Mouse (Mus musculus) MEL (cell line): ENCODE data around the gene Fhl3. TPM values are rescaled to one million over a fixed set of nuclear protein-coding genes. Genes with fewer than 3 reads are reported as not detected.

ENCODE experiments used
- DNase-seq: peaks from one replicate; pipeline ENCODE4 v3.0.0; 2011; ENCODE audit warnings: low read depth, low spot score
- H3K27ac ChIP-seq: 2 replicates; pipeline ENCODE4 v1.5.1; 2012; ENCODE audit warnings: low read depth, mild to moderate bottlenecking, control low read depth, low read length, moderate library complexity; ENCODE audit not compliant: control insufficient read depth
- H3K27me3 ChIP-seq, 2 experiments: fragments of 150-350 bp in 1 of 2; sonication (generic) in 1 of 2; 2 replicates each; pipeline ENCODE4 v1.6.1; 2012; ENCODE audit warnings: low read length in 2 of 2, mild to moderate bottlenecking in 2 of 2, improper control_type of control experiment in 1 of 2, moderate library complexity in 1 of 2; ENCODE audit not compliant: insufficient read depth in 2 of 2, control insufficient read depth in 1 of 2
- H3K36me3 ChIP-seq, 2 experiments: 2 replicates each; pipeline ENCODE4 v1.6.1; 2012 to 2014; ENCODE audit warnings: low read length in 2 of 2, improper control_type of control experiment in 1 of 2, inconsistent platforms in 1 of 2, mild to moderate bottlenecking in 1 of 2; ENCODE audit not compliant: insufficient read depth in 2 of 2, control insufficient read depth in 1 of 2
- H3K4me1 ChIP-seq, 2 experiments: fragments of 150-350 bp in 1 of 2; sonication (generic) in 1 of 2; 2 replicates each; pipeline ENCODE4 v1.6.1; 2012; ENCODE audit warnings: low read length in 2 of 2, improper control_type of control experiment in 1 of 2, mild to moderate bottlenecking in 1 of 2; ENCODE audit not compliant: insufficient read depth in 2 of 2, control insufficient read depth in 1 of 2
- H3K4me3 ChIP-seq, 2 experiments: fragments of 150-350 bp in 1 of 2; sonication (generic) in 1 of 2; 2 replicates each; pipeline ENCODE4 v1.5.1; 2012; ENCODE audit warnings: low read depth in 2 of 2, low read length in 2 of 2, mild to moderate bottlenecking in 2 of 2, moderate library complexity in 2 of 2, control low read depth in 1 of 2, improper control_type of control experiment in 1 of 2; ENCODE audit not compliant: control insufficient read depth in 1 of 2, insufficient read depth in 1 of 2
- H3K79me2 ChIP-seq: 2 replicates; pipeline ENCODE4 v1.6.1; 2012; ENCODE audit warnings: mild to moderate bottlenecking, low read length, moderate library complexity; ENCODE audit not compliant: control insufficient read depth, poor library complexity, insufficient read depth
- H3K9ac ChIP-seq: 2 replicates; pipeline ENCODE4 v1.6.1; 2012; ENCODE audit warnings: low read depth, mild to moderate bottlenecking, control low read depth, low read length, moderate library complexity; ENCODE audit not compliant: control insufficient read depth, poor library complexity, severe bottlenecking
- H3K9me3 ChIP-seq: fragments of 150-350 bp; sonication (generic); replicated peaks from 2 replicates; pipeline ENCODE4 v1.6.1; 2012; ENCODE audit warnings: mild to moderate bottlenecking, low read length, improper control_type of control experiment, moderate library complexity; ENCODE audit not compliant: insufficient read depth
- BHLHE40 ChIP-seq: IDR thresholded peaks from 2 replicates; pipeline ENCODE4 v1.6.1; 2012; ENCODE audit warnings: low read depth, mild to moderate bottlenecking, inconsistent platforms, low read length, improper control_type of control experiment, borderline replicate concordance
- CTCF ChIP-seq, 3 experiments: IDR thresholded peaks in 2 of 3; conservative IDR thresholded peaks in 1 of 3; 2 replicates each; pipeline ENCODE4 v1.5.1; 2011 to 2012; ENCODE audit warnings: low read length in 3 of 3, low read depth in 2 of 3, mild to moderate bottlenecking in 2 of 3, improper control_type of control experiment in 1 of 3, inconsistent platforms in 1 of 3, mixed read lengths in 1 of 3, moderate library complexity in 1 of 3; ENCODE audit not compliant: control insufficient read depth in 1 of 3, insufficient read depth in 1 of 3, poor library complexity in 1 of 3, severe bottlenecking in 1 of 3
- E2F4 ChIP-seq: IDR thresholded peaks from 2 replicates; pipeline ENCODE4 v1.6.1; 2011; ENCODE audit warnings: low read depth, low read length, improper control_type of control experiment, borderline replicate concordance
- ELF1 ChIP-seq: IDR thresholded peaks from 2 replicates; pipeline ENCODE4 v1.6.1; 2014; ENCODE audit warnings: low read depth, mild to moderate bottlenecking, inconsistent platforms, low read length, improper control_type of control experiment, moderate library complexity
- EP300 ChIP-seq, 2 experiments: IDR thresholded peaks; 2 replicates each; pipeline ENCODE4 v1.6.1; 2011; ENCODE audit warnings: improper control_type of control experiment in 2 of 2, low read length in 2 of 2, low read depth in 1 of 2, mild to moderate bottlenecking in 1 of 2
- ETS1 ChIP-seq: IDR thresholded peaks from 2 replicates; pipeline ENCODE4 v1.6.1; 2012; ENCODE audit warnings: low read depth, mild to moderate bottlenecking, inconsistent platforms, low read length, improper control_type of control experiment, moderate library complexity
- GABPA ChIP-seq: IDR thresholded peaks from 2 replicates; pipeline ENCODE4 v1.6.1; 2012; ENCODE audit warnings: low read depth, mild to moderate bottlenecking, inconsistent platforms, low read length, improper control_type of control experiment, moderate library complexity
- GATA1 ChIP-seq: IDR thresholded peaks from 2 replicates; pipeline ENCODE4 v1.6.1; 2011; ENCODE audit warnings: low read depth, low read length, improper control_type of control experiment
- HCFC1 ChIP-seq: IDR thresholded peaks from 2 replicates; pipeline ENCODE4 v1.6.1; 2012; ENCODE audit warnings: low read depth, mild to moderate bottlenecking, inconsistent platforms, low read length, improper control_type of control experiment, moderate library complexity
- KAT2A ChIP-seq: conservative IDR thresholded peaks from 2 replicates; pipeline ENCODE4 v1.6.1; 2012; ENCODE audit warnings: low read depth, low read length, improper control_type of control experiment, inconsistent platforms
- MAX ChIP-seq: IDR thresholded peaks from 2 replicates; pipeline ENCODE4 v1.6.1; 2011; ENCODE audit warnings: low read length, improper control_type of control experiment
- MAZ ChIP-seq: IDR thresholded peaks from 2 replicates; pipeline ENCODE4 v1.6.1; 2012; ENCODE audit warnings: low read depth, mild to moderate bottlenecking, inconsistent platforms, low read length, improper control_type of control experiment
- MXI1 ChIP-seq: IDR thresholded peaks from 2 replicates; pipeline ENCODE4 v1.6.1; 2011; ENCODE audit warnings: mild to moderate bottlenecking, low read depth, low read length, improper control_type of control experiment
- NELFE ChIP-seq: IDR thresholded peaks from 2 replicates; pipeline ENCODE4 v1.6.1; 2011; ENCODE audit warnings: low read depth, low read length, improper control_type of control experiment
- NRF1 ChIP-seq: IDR thresholded peaks from 2 replicates; pipeline ENCODE4 v1.6.1; 2014; ENCODE audit warnings: low read depth, mild to moderate bottlenecking, inconsistent platforms, low read length, improper control_type of control experiment, moderate library complexity; ENCODE audit not compliant: poor library complexity, insufficient read depth, severe bottlenecking
- POLR2AphosphoS5 ChIP-seq: IDR thresholded peaks from 2 replicates; pipeline ENCODE4 v1.6.1; 2012; ENCODE audit warnings: low read depth, borderline replicate concordance, mild to moderate bottlenecking, inconsistent platforms, low read length, moderate library complexity, mixed read lengths
- RAD21 ChIP-seq: IDR thresholded peaks from 2 replicates; pipeline ENCODE4 v1.6.1; 2011; ENCODE audit warnings: mild to moderate bottlenecking, low read depth, low read length, improper control_type of control experiment
- SMC3 ChIP-seq: IDR thresholded peaks from 2 replicates; pipeline ENCODE4 v1.6.1; 2011; ENCODE audit warnings: low read depth, low read length, improper control_type of control experiment
- TBP ChIP-seq: IDR thresholded peaks from 2 replicates; pipeline ENCODE4 v1.8.0; 2011; ENCODE audit warnings: low read depth, low read length, improper control_type of control experiment
- TCF12 ChIP-seq: IDR thresholded peaks from 2 replicates; pipeline ENCODE4 v1.6.1; 2014; ENCODE audit warnings: low read depth, mild to moderate bottlenecking, inconsistent platforms, low read length, improper control_type of control experiment, moderate library complexity
- UBTF ChIP-seq: IDR thresholded peaks from 2 replicates; pipeline ENCODE4 v1.6.1; 2012; ENCODE audit warnings: low read depth, mild to moderate bottlenecking, inconsistent platforms, low read length, improper control_type of control experiment, moderate library complexity, borderline replicate concordance; ENCODE audit not compliant: insufficient read depth
- USF1 ChIP-seq: IDR thresholded peaks from 2 replicates; pipeline ENCODE4 v1.6.1; 2014; ENCODE audit warnings: low read depth, mild to moderate bottlenecking, inconsistent platforms, low read length, improper control_type of control experiment, moderate library complexity
- USF2 ChIP-seq, 2 experiments: IDR thresholded peaks; 2 replicates each; pipeline ENCODE4 v1.6.1; 2011 to 2012; ENCODE audit warnings: improper control_type of control experiment in 2 of 2, low read length in 2 of 2, borderline replicate concordance in 1 of 2, inconsistent platforms in 1 of 2, low read depth in 1 of 2, mild to moderate bottlenecking in 1 of 2; ENCODE audit not compliant: insufficient read depth in 1 of 2
- ZC3H11A ChIP-seq: IDR thresholded peaks from 2 replicates; pipeline ENCODE4 v1.6.1; 2012; ENCODE audit warnings: low read depth, mild to moderate bottlenecking, inconsistent platforms, low read length, improper control_type of control experiment
- ZKSCAN1 ChIP-seq: IDR thresholded peaks from 2 replicates; pipeline ENCODE4 v1.6.1; 2012; ENCODE audit warnings: low read depth, mild to moderate bottlenecking, inconsistent platforms, low read length, improper control_type of control experiment, moderate library complexity
- ZMIZ1 ChIP-seq: IDR thresholded peaks from 2 replicates; pipeline ENCODE4 v1.6.1; 2012; ENCODE audit warnings: low read depth, mild to moderate bottlenecking, inconsistent platforms, low read length, improper control_type of control experiment, moderate library complexity
- polyA plus RNA-seq, 2 experiments: library from polyadenylated mRNA; stranded (reverse) in 1 of 2; unstranded in 1 of 2; fragments of >175 nt in 1 of 2; fragments of >200 nt in 1 of 2; gene quantifications; 2 replicates each; pipeline versions ENCODE4 v1.2.1 to v1.2.4; 2012; ENCODE audit warnings: low replicate concordance in 2 of 2, low read depth in 1 of 2; ENCODE audit not compliant: insufficient read length in 2 of 2, insufficient read depth in 1 of 2, missing spikeins in 1 of 2
- total RNA-seq: library from RNA; depleted of rRNA; stranded (reverse); fragments of 300-350 nt; gene quantifications from 2 replicates; pipeline ENCODE4 v1.2.3, GENCODE M21; 2012

Fhl3 gene
- total and polyA plus RNA-seq, 3 experiments = 5.6 to 13.8 TPM; not detected in 1

GRCm38 (mm10) chr4:124660603-124661002 lies 39.9 kb upstream of the Fhl3 start:
- no peak overlapping the region for H3K4me3 ChIP-seq
- no peak for DNase-seq
- H3K9me3 ChIP-seq = no peaks in the 10 kb centered on the region
- H3K27me3 ChIP-seq = no peaks in the 10 kb centered on the region; a peak in 1 of 4 replicates
- H3K79me2 ChIP-seq = no peaks in the 10 kb centered on the region
- no peak overlapping the region for H3K27ac ChIP-seq
- H3K9ac ChIP-seq = no peak overlapping the region
- TF ChIP-seq USF1 = no peak
- no peak for TF ChIP-seq HCFC1
- no peak for TF ChIP-seq GABPA
- TF ChIP-seq RAD21 = no peak
- TF ChIP-seq USF2 (IDR thresholded peaks at IDR 0.05; ENCODE audit: borderline replicate concordance in 1 of 2, insufficient read depth in 1 of 2, low read depth in 1 of 2, low read length in 2 of 2) = no peak
- TF ChIP-seq BHLHE40 = no peak
- no peak for TF ChIP-seq KAT2A
- no peak for TF ChIP-seq ELF1
- no peak for TF ChIP-seq MXI1
- TF ChIP-seq MAX = no peak
- no peak for TF ChIP-seq TCF12
- TF ChIP-seq E2F4 = no peak
- TF ChIP-seq ZMIZ1 = no peak
- no peak for TF ChIP-seq NELFE
- TF ChIP-seq TBP = no peak
- TF ChIP-seq POLR2AphosphoS5 = no peak
- no peak for TF ChIP-seq ETS1
- no peak for TF ChIP-seq SMC3
- no peak for TF ChIP-seq UBTF
- no peak for TF ChIP-seq ZC3H11A
- H3K4me1 ChIP-seq = no peaks in the 10 kb centered on the region
- no peaks in the 10 kb centered on the region for H3K36me3 ChIP-seq

DNA sequence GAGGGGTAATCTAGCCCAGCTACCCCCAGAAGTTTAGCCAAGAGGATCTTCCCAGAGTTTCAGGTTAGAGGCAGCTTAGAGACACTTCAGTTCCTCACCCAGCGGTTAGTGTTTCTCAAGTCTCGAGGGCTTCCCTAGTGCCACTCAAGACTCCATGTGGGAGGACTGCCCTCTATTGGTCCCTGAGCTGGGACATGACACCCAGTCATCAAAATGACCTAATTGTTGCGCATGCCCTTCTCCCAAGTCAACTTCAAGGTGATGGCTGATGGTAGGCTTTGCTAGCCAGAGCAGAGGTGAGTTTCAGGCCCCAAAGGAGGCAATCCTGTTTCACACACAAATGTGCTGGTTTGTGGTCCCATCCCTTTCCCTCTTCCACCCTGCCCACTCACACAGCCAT lies 37.5 kb upstream of the Fhl3 start:
- H3K79me2 ChIP-seq = no peaks in the 10 kb centered on the region
- DNase-seq = no peak
- TF ChIP-seq RAD21 (peak; percentile 35), MAZ (no peak), EP300 (IDR thresholded peaks at IDR 0.05; ENCODE audit: low read depth in 1 of 2, low read length in 2 of 2) (no peak), E2F4 (no peak), HCFC1 (no peak), CTCF (IDR thresholded peaks at IDR 0.05 in 2 of 3, conservative IDR thresholded peaks at IDR 0.05 in 1 of 3; ENCODE audit: control insufficient read depth in 1 of 3, insufficient read depth in 1 of 3, low read depth in 2 of 3, low read length in 3 of 3, poor library complexity in 1 of 3, severe bottlenecking in 1 of 3) (peak in 2 of 3 experiments; percentile 14 to 27; a peak in 3 of 6 replicates), USF1 (no peak), GATA1 (no peak), POLR2AphosphoS5 (no peak), NELFE (no peak), ZKSCAN1 (no peak), NRF1 (no peak), SMC3 (peak; percentile 30; the same call in 1 of the 2 replicates), TBP (no peak)
- no peak overlapping the region for H3K4me3 ChIP-seq
- H3K36me3 ChIP-seq = no peaks in the 10 kb centered on the region
- H3K27ac ChIP-seq = no peak overlapping the region
- no peaks in the 10 kb centered on the region for H3K9me3 ChIP-seq
- no peaks in the 10 kb centered on the region for H3K27me3 ChIP-seq
- no peak overlapping the region for H3K9ac ChIP-seq
- H3K4me1 ChIP-seq = no peaks in the 10 kb centered on the region
